Mouse (Mus musculus) megakaryocyte, embryonic 14.5 days (primary cell): ENCODE data around the gene Fam213b.

Experiments
- FLI1 ChIP-seq: IDR thresholded peaks from 2 replicates; pipeline ENCODE4 v1.6.1; 2012; ENCODE audit warnings: low read length, inconsistent platforms, mixed read lengths
- GATA1 ChIP-seq: IDR thresholded peaks from 3 replicates; pipeline ENCODE4 v1.6.1; 2012; ENCODE audit warnings: mixed read lengths, low read length, inconsistent platforms, borderline replicate concordance

DNA sequence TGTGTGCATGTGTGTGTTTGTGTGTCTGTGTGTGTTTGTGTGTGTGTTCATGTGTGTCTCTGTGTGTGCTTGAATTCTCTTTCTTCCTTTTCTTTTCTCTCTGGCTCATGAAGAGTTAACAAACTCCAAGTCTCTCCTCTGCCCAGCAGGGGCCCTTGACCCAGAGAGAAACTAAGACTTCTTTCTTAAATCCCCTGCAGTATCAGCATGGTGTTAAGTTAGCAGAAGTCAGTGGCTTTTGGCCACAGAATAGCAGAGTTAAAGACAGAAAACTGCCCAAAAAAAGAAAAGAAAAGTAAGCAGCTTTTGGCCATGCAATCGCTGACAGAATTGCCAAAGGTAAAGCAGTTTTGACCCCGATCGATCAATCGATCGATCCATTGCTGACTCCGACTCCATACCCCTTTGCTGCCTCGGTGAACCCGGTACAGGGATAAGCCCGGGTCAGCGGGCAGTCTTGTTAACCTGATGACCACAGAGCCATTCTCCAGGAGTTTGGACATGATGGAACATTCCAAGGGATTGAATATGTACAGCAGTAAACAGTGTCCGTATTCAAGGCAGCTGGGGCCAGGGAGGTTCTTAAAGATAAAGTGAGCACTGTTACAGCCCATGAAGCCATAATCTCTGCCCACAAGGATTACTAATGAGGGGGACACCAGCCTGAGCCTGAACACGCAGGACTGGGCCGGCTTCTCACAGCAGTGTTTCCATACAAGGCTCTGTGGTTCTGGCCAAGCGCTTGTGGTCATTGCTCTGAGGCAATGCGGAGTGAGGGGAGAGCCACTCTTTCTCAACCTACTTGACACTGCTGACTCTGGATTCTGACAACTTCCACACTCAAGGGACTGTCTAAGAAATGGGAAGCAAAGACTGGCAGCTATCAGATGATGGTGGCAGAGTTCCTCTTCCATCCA lies 11.9 kb upstream of the Fam213b start:
- TF ChIP-seq FLI1 (no peak), GATA1 (no peak)
